Mouse (Mus musculus) kidney, embryonic 14.5 days (tissue): Measurements from ENCODE around the gene 1190005I06Rik. TPM values are rescaled to one million over a fixed set of nuclear protein-coding genes. Genes with fewer than 3 reads are reported as not detected.

Source experiments
- ATAC-seq: fragments of 200-750 bp; cut with Nextera tagmentation; 2 replicates; pipeline ENCODE4 v1.8.0; 2017; ENCODE audit warnings: moderate number of reproducible peaks, mild to moderate bottlenecking, moderate TSS enrichment, moderate library complexity; ENCODE audit not compliant: low FRiP score, low TSS enrichment
- H3K27ac ChIP-seq: fragments of 300-500 bp; sonication (generic); 2 replicates; pipeline ENCODE4 v1.5.1; 2014; ENCODE audit warnings: low read depth, mild to moderate bottlenecking, low read length, moderate library complexity, mixed read lengths
- H3K27me3 ChIP-seq: fragments of 300-500 bp; sonication (generic); 2 replicates; pipeline ENCODE4 v1.6.1; 2014; ENCODE audit warnings: mild to moderate bottlenecking, low read length; ENCODE audit not compliant: control insufficient read depth, insufficient read depth
- H3K36me3 ChIP-seq: fragments of 300-500 bp; sonication (generic); 2 replicates; pipeline ENCODE4 v1.6.1; 2014; ENCODE audit warnings: low read length, mixed read lengths; ENCODE audit not compliant: control insufficient read depth, insufficient read depth
- H3K4me1 ChIP-seq: fragments of 300-500 bp; sonication (generic); 2 replicates; pipeline ENCODE4 v1.6.1; 2014; ENCODE audit warnings: low read length, mixed read lengths; ENCODE audit not compliant: control insufficient read depth, insufficient read depth
- H3K4me2 ChIP-seq: fragments of 300-500 bp; sonication (generic); replicated peaks from 2 replicates; pipeline ENCODE4 v1.6.1; 2014; ENCODE audit warnings: low read depth, mild to moderate bottlenecking, low read length
- H3K4me3 ChIP-seq: fragments of 300-500 bp; sonication (generic); 2 replicates; pipeline ENCODE4 v1.5.1; 2014; ENCODE audit warnings: mild to moderate bottlenecking, low read length
- H3K9ac ChIP-seq: fragments of 300-500 bp; sonication (generic); 2 replicates; pipeline ENCODE4 v1.6.1; 2014; ENCODE audit warnings: low read depth, mild to moderate bottlenecking, low read length, moderate library complexity
- H3K9me3 ChIP-seq: fragments of 300-500 bp; sonication (generic); 2 replicates; pipeline ENCODE4 v1.6.1; 2016; ENCODE audit warnings: low read length; ENCODE audit not compliant: control insufficient read depth
- WGBS: fragments of 180-500 bp; shearing (Covaris S2); extraction: QIAGEN DNeasy Blood & Tissue Kit; methylation state at CpG from one replicate; pipeline ENCODE4 v1.1.7; 2014; 5-methylcytosine and 5-hydroxymethylcytosine counted together
- polyA plus RNA-seq: library from polyadenylated mRNA; unstranded; fragments of >200 nt; fragmentation: Nextera tagmentation; extraction: Ambion mirVana; gene quantifications from 2 replicates; pipeline ENCODE4 v1.2.1, GENCODE M21; 2014

Gene 1190005I06Rik
- polyA plus RNA-seq, 1 experiment from 2014 or later = 2.0 TPM

DNA sequence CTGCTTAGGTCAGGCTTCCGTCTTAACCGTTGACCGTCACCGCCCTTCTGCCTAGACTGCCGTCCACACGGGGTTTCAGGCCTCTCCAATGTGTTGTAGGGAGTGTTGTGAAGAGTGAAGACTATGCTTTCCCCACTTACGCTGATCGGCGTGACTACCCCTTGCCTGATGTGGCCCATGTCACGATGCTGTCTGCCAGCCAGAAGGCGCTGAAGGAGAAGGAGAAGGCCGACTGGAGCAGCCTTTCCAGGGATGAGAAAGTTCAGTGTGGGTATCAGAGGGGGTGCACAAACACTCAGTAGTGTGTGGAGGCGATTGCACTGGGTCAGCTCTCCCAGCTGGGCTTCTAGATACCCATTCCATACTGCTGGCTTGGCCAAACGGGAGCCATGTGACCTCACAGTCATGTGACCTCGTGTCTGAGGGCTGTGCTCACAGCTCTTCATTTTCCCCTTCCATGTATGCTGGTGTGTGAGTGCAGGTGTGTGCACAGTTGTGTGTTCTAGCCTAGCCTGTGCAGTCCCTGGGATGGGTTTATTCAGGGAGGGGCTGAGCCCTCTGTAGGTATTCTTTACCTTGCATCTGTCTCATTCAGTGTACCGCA is 25.3 kb upstream of the 1190005I06Rik start:
- WGBS = 90% methylated on average over 16 of the region's 16 CpGs
- no peak for ATAC-seq
- no peak overlapping the region for H3K4me2 ChIP-seq
- H3K27ac ChIP-seq = no peak overlapping the region
- no peaks in the 10 kb centered on the region for H3K9me3 ChIP-seq
- H3K36me3 ChIP-seq = peaks cover 45% of the 10 kb centered on the region
- no peak overlapping the region for H3K9ac ChIP-seq
- H3K4me1 ChIP-seq = no peaks in the 10 kb centered on the region
- H3K27me3 ChIP-seq = no peaks in the 10 kb centered on the region
- no peak overlapping the region for H3K4me3 ChIP-seq

DNA sequence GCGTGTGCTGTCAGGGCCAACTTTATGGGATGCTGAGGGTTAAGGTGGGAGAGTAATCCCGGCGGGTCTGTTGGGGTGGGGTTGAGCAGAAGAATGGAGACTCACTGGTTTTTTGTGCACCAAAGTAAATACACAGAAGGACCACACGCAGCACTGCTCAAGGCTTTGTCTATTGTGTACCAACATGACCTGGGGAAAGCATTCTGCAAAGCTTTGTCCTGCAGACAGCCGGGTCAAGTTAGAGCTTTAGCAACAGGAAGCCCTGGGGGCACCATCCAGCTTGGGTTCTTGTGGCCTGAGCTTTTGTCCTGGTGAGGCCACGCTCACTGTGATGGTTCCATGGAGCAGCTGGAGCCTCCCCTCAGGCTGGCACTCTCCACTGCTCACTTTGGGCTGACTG is 24.3 kb upstream of the 1190005I06Rik start:
- 76% methylated on average over 6 of the region's 6 CpGs for WGBS
- peaks cover 3% of the 10 kb centered on the region for H3K4me1 ChIP-seq
- no peak for ATAC-seq
- no peak overlapping the region for H3K4me2 ChIP-seq
- H3K4me3 ChIP-seq = no peak overlapping the region
- H3K36me3 ChIP-seq = peaks cover 45% of the 10 kb centered on the region
- H3K9ac ChIP-seq = no peak overlapping the region
- H3K9me3 ChIP-seq = no peaks in the 10 kb centered on the region
- no peaks in the 10 kb centered on the region for H3K27me3 ChIP-seq
- H3K27ac ChIP-seq = no peak overlapping the region

DNA sequence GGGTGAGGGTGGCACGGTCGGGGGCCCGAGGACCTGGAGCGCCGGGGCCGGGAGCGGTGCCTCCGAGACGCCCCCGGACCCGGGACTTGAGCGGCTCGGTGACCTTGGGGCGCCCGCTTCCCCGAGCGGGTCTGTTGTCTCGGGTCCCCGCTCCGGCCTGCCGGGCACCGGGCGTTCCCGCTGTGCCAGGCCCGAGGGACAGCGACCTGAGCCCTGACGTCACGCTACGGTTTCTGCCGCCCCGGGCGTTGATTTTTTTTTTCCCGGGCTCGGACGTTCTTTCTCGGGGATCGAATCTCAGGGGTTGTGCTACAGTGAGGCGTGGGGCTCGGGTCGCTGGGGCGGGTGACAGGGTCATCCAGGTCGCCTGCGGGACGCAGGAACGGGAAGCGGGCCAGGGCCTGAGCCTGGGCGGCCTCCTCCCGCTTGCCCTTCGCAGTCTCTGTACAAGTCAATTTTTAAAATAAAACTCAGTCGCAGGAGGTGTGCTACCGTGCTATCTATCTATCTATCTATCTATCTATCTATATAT is 21.0 kb upstream of the 1190005I06Rik start, which contains the start of gene Emc8:
Gene Emc8 (minus strand): TSS at position 200 of the 532 bp plus-strand sequence.
- Histone ChIP-seq H3K27me3 (no peaks in the 10 kb centered on the region), H3K36me3 (peaks cover 42% of the 10 kb centered on the region), H3K9me3 (no peaks in the 10 kb centered on the region), H3K27ac (peak within 1 kb of the TSS; percentile 79), H3K4me3 (peak within 1 kb of the TSS; percentile 95), H3K4me1 (peaks cover 21% of the 10 kb centered on the region), H3K9ac (peak within 1 kb of the TSS; percentile 97), H3K4me2 (peak within 1 kb of the TSS; percentile 91)
- WGBS = under 1% methylated on average over 49 of the region's 51 CpGs
- peak; percentile 50 for ATAC-seq

DNA sequence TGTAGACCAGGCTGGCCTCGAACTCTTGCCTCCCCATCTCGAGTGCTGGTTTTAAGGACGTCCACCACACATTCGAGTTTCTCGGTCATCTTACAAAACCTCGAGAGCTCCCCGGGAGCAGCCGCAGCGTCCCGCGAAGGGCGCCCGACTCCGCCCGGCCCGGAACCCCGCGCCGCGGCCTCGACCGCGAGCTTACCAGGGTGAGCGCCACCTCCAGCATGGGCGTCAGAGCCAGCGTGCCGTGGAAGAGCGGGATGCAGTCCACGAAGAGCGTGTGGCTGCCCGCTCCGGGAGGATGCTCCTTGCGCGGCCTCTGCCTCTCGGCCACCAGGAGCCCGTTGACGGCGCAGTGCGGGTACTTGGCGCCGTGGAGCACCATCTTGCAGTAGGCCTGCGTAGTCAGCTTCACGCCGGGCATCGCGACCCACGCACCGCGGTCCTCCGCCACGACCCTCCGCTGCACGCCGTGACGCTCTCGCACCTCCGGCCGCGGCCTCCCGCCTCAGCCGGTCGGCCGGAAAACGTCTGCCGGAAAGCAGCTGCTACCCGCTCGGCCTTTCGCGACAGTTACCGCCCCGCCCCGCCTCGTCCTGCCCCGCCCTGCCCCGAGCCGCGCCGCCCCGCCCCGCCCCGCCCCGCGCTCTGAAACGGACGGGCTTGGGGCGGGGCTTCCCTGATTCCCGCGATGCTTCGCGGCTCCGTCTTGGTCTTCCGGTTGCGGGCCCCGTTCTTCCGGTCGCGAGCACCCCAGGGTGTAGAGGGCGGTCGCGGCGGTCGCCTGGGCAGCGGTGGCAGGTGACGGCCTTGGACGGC is 20.3 kb upstream of the 1190005I06Rik start, which contains the start of the genes Gm27021 and Cox4i1:
Gene Gm27021 (minus strand): TSS at position 519 of the 813 bp plus-strand sequence.
Gene Cox4i1 (plus strand): TSS at position 662 of the 813 bp plus-strand sequence.
- under 1% methylated on average over 93 of the region's 105 CpGs for WGBS
- peak within 1 kb of the TSS; percentile 79 for H3K27ac ChIP-seq
- H3K9ac ChIP-seq = peak within 1 kb of the TSS; percentile 97
- peak; percentile 93 for ATAC-seq
- H3K27me3 ChIP-seq = no peaks in the 10 kb centered on the region
- H3K9me3 ChIP-seq = no peaks in the 10 kb centered on the region
- H3K4me1 ChIP-seq = peaks cover 21% of the 10 kb centered on the region
- peaks cover 35% of the 10 kb centered on the region for H3K36me3 ChIP-seq
- peak within 1 kb of the TSS; percentile 91 for H3K4me2 ChIP-seq
- peak within 1 kb of the TSS; percentile 95 for H3K4me3 ChIP-seq

DNA sequence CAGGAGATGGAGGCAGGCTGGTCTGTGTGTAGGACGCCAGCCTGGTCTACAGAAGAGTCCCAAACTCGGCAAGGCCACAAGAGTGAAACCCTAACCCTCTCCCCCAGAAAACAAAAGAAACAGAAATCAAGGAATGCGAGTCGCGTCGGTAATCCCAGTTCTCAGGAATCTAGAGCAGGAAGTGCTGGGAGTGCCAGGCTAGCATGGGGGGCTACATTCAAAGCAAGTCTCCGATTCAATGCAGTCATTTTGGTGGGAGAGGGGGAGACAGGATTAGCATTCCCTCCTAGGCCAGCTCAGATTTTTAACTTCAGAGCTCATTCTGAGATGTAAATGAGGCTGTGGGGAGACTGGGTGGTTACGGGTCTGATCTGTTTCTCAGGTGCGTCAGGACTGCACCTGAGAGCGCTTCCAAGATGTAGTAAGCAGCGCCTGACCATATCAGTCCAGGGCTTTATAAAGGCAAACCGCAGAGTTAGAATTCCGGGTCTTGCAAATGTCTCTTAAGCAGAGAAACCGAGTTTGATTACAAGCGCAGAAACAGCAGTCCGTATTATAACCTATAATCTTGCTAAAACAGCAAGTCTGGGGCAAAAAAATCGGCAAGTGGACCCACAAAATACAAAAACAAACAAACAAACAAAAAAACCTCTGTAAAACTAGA is 19.5 kb upstream of the 1190005I06Rik start:
- Histone ChIP-seq H3K27ac (no peak overlapping the region), H3K4me2 (peak overlapping the region; percentile 91), H3K9ac (peak overlapping the region; percentile 97), H3K36me3 (peaks cover 27% of the 10 kb centered on the region), H3K9me3 (no peaks in the 10 kb centered on the region), H3K4me3 (peak overlapping the region; percentile 95), H3K4me1 (peaks cover 21% of the 10 kb centered on the region), H3K27me3 (no peaks in the 10 kb centered on the region)
- no peak for ATAC-seq
- 1% methylated on average over 17 of the region's 17 CpGs for WGBS

DNA sequence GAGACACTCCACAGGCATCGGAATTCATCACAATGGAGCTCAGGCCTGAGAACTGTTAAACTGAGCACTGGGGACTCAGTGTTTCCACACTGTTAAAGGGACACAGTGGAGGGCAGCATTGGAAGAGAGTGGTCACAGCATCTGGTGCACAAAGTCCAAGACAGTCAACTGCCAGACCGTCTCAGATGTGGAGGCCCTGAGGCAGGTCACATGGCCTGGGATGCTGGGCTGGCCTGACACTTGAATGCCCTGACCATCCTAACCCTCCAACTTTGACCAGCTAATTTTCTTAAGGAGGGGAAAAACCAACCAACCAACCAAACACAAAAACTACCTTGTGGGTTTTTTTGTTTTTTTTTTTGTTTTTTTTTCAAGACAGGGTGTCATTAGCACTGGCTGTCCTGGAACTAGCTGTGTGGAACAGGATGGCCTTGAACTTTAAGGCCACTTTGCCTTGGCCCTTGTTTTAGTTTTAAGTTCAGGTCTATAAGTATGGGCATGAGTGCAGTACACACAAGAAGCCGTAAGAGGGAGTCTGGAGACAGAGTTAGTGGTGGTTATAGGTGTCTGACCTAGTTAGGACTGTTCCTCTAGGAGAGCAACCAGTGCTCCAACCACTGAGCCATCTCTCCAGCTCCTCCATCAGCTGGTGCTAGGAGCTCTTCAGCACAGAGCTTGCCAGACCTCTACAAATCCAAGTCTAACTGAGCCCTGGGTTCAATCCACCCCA is 18.5 kb upstream of the 1190005I06Rik start:
- 74% methylated on average over 3 of the region's 3 CpGs for WGBS
- ATAC-seq = no peak
- Histone ChIP-seq H3K9me3 (no peaks in the 10 kb centered on the region), H3K27ac (no peak overlapping the region), H3K36me3 (peaks cover 19% of the 10 kb centered on the region), H3K4me1 (peaks cover 21% of the 10 kb centered on the region), H3K4me3 (peak overlapping the region; percentile 95; the same call in 1 of the 2 replicates), H3K4me2 (peak overlapping the region; percentile 91), H3K27me3 (no peaks in the 10 kb centered on the region), H3K9ac (no peak overlapping the region; the same call in 1 of the 2 replicates)

DNA sequence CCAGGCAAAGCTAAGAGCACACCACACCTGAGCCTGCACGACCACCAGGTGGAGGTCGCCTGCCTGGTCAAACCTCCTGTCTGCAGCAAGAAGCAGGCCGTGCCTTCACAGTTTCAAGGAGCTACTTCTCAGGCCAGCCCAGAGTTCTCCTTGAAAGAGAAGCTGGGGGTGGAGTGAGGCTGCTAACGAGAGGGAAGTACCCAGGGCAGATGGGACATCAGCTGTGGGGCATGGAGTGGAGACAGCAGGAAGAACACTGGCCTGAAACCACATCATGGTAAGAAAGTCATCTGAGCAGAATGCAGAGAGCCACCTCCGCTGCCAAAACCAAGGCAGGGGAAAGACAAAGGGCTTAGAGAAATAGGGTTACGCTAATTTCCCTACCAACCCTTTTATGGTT is 17.1 kb upstream of the 1190005I06Rik start:
- Histone ChIP-seq H3K4me3 (no peak overlapping the region), H3K36me3 (peaks cover 8% of the 10 kb centered on the region; the same call in 1 of the 2 replicates), H3K4me2 (no peak overlapping the region), H3K9me3 (no peaks in the 10 kb centered on the region), H3K27me3 (no peaks in the 10 kb centered on the region), H3K27ac (no peak overlapping the region), H3K4me1 (peaks cover 21% of the 10 kb centered on the region), H3K9ac (no peak overlapping the region)
- no peak for ATAC-seq
- WGBS = 80% methylated on average over 6 of the region's 6 CpGs

DNA sequence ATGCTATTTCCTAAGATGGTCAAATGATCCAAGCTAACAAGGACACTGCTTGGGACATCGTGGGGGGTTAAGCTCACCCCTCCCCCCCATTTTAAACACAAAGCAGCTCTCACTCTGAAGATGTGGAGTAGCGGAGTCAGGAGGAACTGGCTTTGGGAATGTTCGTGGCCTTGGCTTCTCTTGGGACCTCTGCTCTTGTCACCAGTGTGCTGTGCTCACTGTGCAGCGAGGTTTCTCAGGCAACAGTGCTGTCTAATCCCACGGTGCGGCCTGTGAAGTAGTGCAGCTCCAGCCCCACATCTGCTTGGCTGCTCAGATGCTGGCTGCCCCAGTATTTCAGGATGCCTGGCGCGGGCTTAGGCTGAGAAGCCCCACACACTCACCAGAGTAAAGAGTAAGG is 10.0 kb upstream of the 1190005I06Rik start:
- H3K4me2 ChIP-seq = no peak overlapping the region
- H3K4me3 ChIP-seq = no peak overlapping the region
- H3K27ac ChIP-seq = no peak overlapping the region
- H3K27me3 ChIP-seq = no peaks in the 10 kb centered on the region
- H3K9ac ChIP-seq = no peak overlapping the region
- 94% methylated on average over 8 of the region's 8 CpGs for WGBS
- no peak for ATAC-seq
- no peaks in the 10 kb centered on the region for H3K9me3 ChIP-seq
- H3K4me1 ChIP-seq = no peaks in the 10 kb centered on the region
- H3K36me3 ChIP-seq = peaks cover 57% of the 10 kb centered on the region
